In genomic region chr15:52236220-52236619, GRCm38 (mm10) we compare ENCODE assay signal across 20 mouse cellular contexts.
DNase-seq lines count a peak whose midpoint lies in the region; ATAC-seq and TF ChIP-seq lines count a peak whose summit lies in the region.
"Had no signal": no experiment of that assay in that cellular context is flagged by ENCODE, and none has a peak within 500 bp of the region (broad histone marks: within the 10 kb centered on the region; RNA-seq: fewer than 3 reads in every experiment).

No protein-coding gene starts in this region.

- no peak for TF ChIP-seq POLR2A in CH12.LX (IDR thresholded peaks at IDR 0.05; ENCODE audit: low read depth, low read length)

- no peaks in the 10 kb centered on the region for H3K9me3 ChIP-seq in intestine, embryonic 14.5 days (ENCODE audit: control insufficient read depth, low read length)
- H3K9me3 ChIP-seq in intestine, postnatal 0 days (ENCODE audit: control insufficient read depth): no peaks in the 10 kb centered on the region
- H3K9me3 ChIP-seq in CH12.LX (replicated peaks; ENCODE audit: low read length): no peaks in the 10 kb centered on the region
- H3K9me3 ChIP-seq: embryonic facial prominence, embryonic 15.5 days; heart, embryonic 15.5 days; hindbrain, embryonic 12.5 days; limb, embryonic 12.5 days had no signal

- H3K79me2 ChIP-seq in CH12.LX (replicated peaks; ENCODE audit: control insufficient read depth, extremely low read depth, insufficient read depth, poor library complexity, severe bottlenecking): no peaks in the 10 kb centered on the region

- in situ Hi-C loops in CH12.LX (cut with MboI; ENCODE audit: low pct_ligation_motif_present, low pct_unique_long_range_greater_than_20kb, low sequenced_read_pairs): no loop called here

- WGBS in intestine, embryonic 14.5 days: 26% methylated on average over 8 of the region's 8 CpGs
- WGBS in intestine, postnatal 0 days: 39% methylated on average over 8 of the region's 8 CpGs

- no peak overlapping the region for H3K4me3 ChIP-seq in intestine, embryonic 14.5 days (ENCODE audit: low read depth, low read length)
- H3K4me3 ChIP-seq in intestine, postnatal 0 days (ENCODE audit: low read depth, low read length): no peak overlapping the region
- H3K4me3 ChIP-seq in CH12.LX (replicated peaks in 1 of 3; ENCODE audit: low read depth in 2 of 3, low read length in 2 of 3, poor library complexity in 1 of 3): no peak overlapping the region
- H3K4me3 ChIP-seq: embryonic facial prominence, embryonic 15.5 days; gastrocnemius, adult 2 months; heart, embryonic 15.5 days; hindbrain, embryonic 12.5 days; layer of hippocampus, adult 2 months; limb, embryonic 12.5 days had no signal

- no peak overlapping the region for H3K27ac ChIP-seq in intestine, embryonic 14.5 days (ENCODE audit: low read depth)
- H3K27ac ChIP-seq in intestine, postnatal 0 days (ENCODE audit: low read depth, low read length): no peak overlapping the region
- H3K27ac ChIP-seq in CH12.LX (ENCODE audit: insufficient read depth, low read depth): no peak overlapping the region
- H3K27ac ChIP-seq: embryonic facial prominence, embryonic 15.5 days; gastrocnemius, adult 2 months; heart, embryonic 15.5 days; hindbrain, embryonic 12.5 days; layer of hippocampus, adult 2 months; limb, embryonic 12.5 days had no signal

- TF ChIP-seq RAD21 in CH12.LX (IDR thresholded peaks at IDR 0.05; ENCODE audit: low read depth, low read length): no peak

- DNase-seq in intestine, embryonic 14.5 days (ENCODE audit: low spot score): no peak
- no peak for DNase-seq in CH12.LX (ENCODE audit: extremely low read depth)
- peak; percentile 11 for DNase-seq in lung, postnatal 25 days (ENCODE audit: low spot score)
- no peak for DNase-seq in kidney, adult 18-20 months
- no peak for DNase-seq in heart, postnatal 25 days (ENCODE audit: low spot score)
- DNase-seq: adrenal gland, postnatal 25 days; gastrocnemius, adult 2 months; kidney, adult 2 months; kidney, postnatal 10 days; liver, postnatal 0 days; midbrain, embryonic 14.5 days had no signal

- peaks cover 4% of the 10 kb centered on the region for H3K4me1 ChIP-seq in intestine, embryonic 14.5 days (replicated peaks; ENCODE audit: control insufficient read depth, insufficient read depth, low read length)
- H3K4me1 ChIP-seq in intestine, postnatal 0 days (replicated peaks; ENCODE audit: control insufficient read depth, insufficient read depth, low read length): no peaks in the 10 kb centered on the region
- no peaks in the 10 kb centered on the region for H3K4me1 ChIP-seq in CH12.LX (ENCODE audit: control insufficient read depth in 1 of 2, insufficient read depth in 2 of 2)
- H3K4me1 ChIP-seq: embryonic facial prominence, embryonic 15.5 days; heart, embryonic 15.5 days; hindbrain, embryonic 12.5 days; limb, embryonic 12.5 days had no signal

- TF ChIP-seq EP300 in CH12.LX (IDR thresholded peaks at IDR 0.05; ENCODE audit: low read length): no peak

- dilution Hi-C loops in CH12.LX (cut with MboI; ENCODE audit: extremely low pct_ligation_motif_present, extremely low pct_unique_long_range_greater_than_20kb, low sequenced_read_pairs): no loop called here

- TF ChIP-seq CTCF in intestine, postnatal 0 days (IDR thresholded peaks at IDR 0.05; ENCODE audit: low read depth): no peak
- no peak for TF ChIP-seq CTCF in CH12.LX (conservative IDR thresholded peaks at IDR 0.05 in 1 of 2, IDR thresholded peaks at IDR 0.05 in 1 of 2; ENCODE audit: low read depth in 2 of 2, low read length in 2 of 2)

- no peaks in the 10 kb centered on the region for H3K36me3 ChIP-seq in intestine, embryonic 14.5 days (ENCODE audit: control insufficient read depth, insufficient read depth, low read length)
- H3K36me3 ChIP-seq in intestine, postnatal 0 days (ENCODE audit: control insufficient read depth, insufficient read depth): no peaks in the 10 kb centered on the region
- no peaks in the 10 kb centered on the region for H3K36me3 ChIP-seq in CH12.LX (replicated peaks in 1 of 2; ENCODE audit: control insufficient read depth in 1 of 2, insufficient read depth in 1 of 2, low read length in 1 of 2)
- H3K36me3 ChIP-seq: embryonic facial prominence, embryonic 15.5 days; heart, embryonic 15.5 days; hindbrain, embryonic 12.5 days; limb, embryonic 12.5 days had no signal

- H3K27me3 ChIP-seq in intestine, embryonic 14.5 days (replicated peaks; ENCODE audit: control insufficient read depth, insufficient read depth, low read length): no peaks in the 10 kb centered on the region
- H3K27me3 ChIP-seq in intestine, postnatal 0 days (replicated peaks; ENCODE audit: control insufficient read depth, insufficient read depth, low read length): no peaks in the 10 kb centered on the region
- H3K27me3 ChIP-seq in CH12.LX (replicated peaks): no peaks in the 10 kb centered on the region
- H3K27me3 ChIP-seq: embryonic facial prominence, embryonic 15.5 days; heart, embryonic 15.5 days; hindbrain, embryonic 12.5 days; limb, embryonic 12.5 days had no signal

- no peak overlapping the region for H3K9ac ChIP-seq in intestine, embryonic 14.5 days (ENCODE audit: low read length)
- no peak overlapping the region for H3K9ac ChIP-seq in intestine, postnatal 0 days (ENCODE audit: low read depth, low read length)
- H3K9ac ChIP-seq in CH12.LX (ENCODE audit: insufficient read depth, low read depth): no peak overlapping the region
- H3K9ac ChIP-seq: embryonic facial prominence, embryonic 15.5 days; heart, embryonic 15.5 days; hindbrain, embryonic 12.5 days; limb, embryonic 12.5 days; liver, postnatal 0 days had no signal

- intact Hi-C loops in heart, postnatal 25 days (cut with DNase I): no loop called here

- ATAC-seq in intestine, embryonic 14.5 days (replicated peaks; ENCODE audit: low FRiP score, low TSS enrichment, low read depth): no peak
- ATAC-seq in intestine, postnatal 0 days: no peak
- ATAC-seq in hematopoietic stem cell, adult 5-6 weeks (replicated peaks in 1 of 2; ENCODE audit: insufficient read depth in 1 of 2, low FRiP score in 2 of 2, low TSS enrichment in 1 of 2, low read depth in 1 of 2, poor library complexity in 2 of 2, severe bottlenecking in 2 of 2): peak; percentile 58 to 61
- ATAC-seq: forebrain, embryonic 14.5 days; liver, postnatal 0 days had no signal

- H3K4me2 ChIP-seq in intestine, embryonic 14.5 days (ENCODE audit: low read length): peak overlapping the region; percentile 2; the same call in 1 of the 2 replicates
- no peak overlapping the region for H3K4me2 ChIP-seq in intestine, postnatal 0 days (replicated peaks; ENCODE audit: low read depth)
- H3K4me2 ChIP-seq in CH12.LX (ENCODE audit: insufficient read depth, low read depth, poor library complexity, severe bottlenecking): peak overlapping the region; percentile 22; the same call in 1 of the 2 replicates
- H3K4me2 ChIP-seq: embryonic facial prominence, embryonic 15.5 days; heart, embryonic 15.5 days; hindbrain, embryonic 12.5 days; limb, embryonic 12.5 days; liver, embryonic 11.5 days had no signal

TF ChIP-seq in CH12.LX, 34 proteins besides CTCF, POLR2A, EP300 and RAD21:
- TF ChIP-seq UBTF (IDR thresholded peaks at IDR 0.05; ENCODE audit: low read depth, low read length) (no peak), SIN3A (IDR thresholded peaks at IDR 0.05; ENCODE audit: low read length) (no peak), ETS1 (conservative IDR thresholded peaks at IDR 0.05; ENCODE audit: low read depth, low read length) (no peak), CHD1 (IDR thresholded peaks at IDR 0.05; ENCODE audit: low read depth, low read length) (no peak), MYC (IDR thresholded peaks at IDR 0.05; ENCODE audit: low read depth, low read length) (no peak), GABPA (IDR thresholded peaks at IDR 0.05; ENCODE audit: insufficient replicate concordance, low read depth, low read length) (no peak), KAT2A (IDR thresholded peaks at IDR 0.05; ENCODE audit: insufficient replicate concordance, low read length) (no peak), MAZ (IDR thresholded peaks at IDR 0.05; ENCODE audit: low read depth, low read length) (no peak), NELFE (IDR thresholded peaks at IDR 0.05; ENCODE audit: low read depth, low read length) (no peak), RCOR1 (conservative IDR thresholded peaks at IDR 0.05; ENCODE audit: low read depth, low read length) (no peak), MAX (IDR thresholded peaks at IDR 0.05; ENCODE audit: low read length) (no peak), ZKSCAN1 (IDR thresholded peaks at IDR 0.05; ENCODE audit: borderline replicate concordance, low read depth, low read length) (no peak), USF1 (IDR thresholded peaks at IDR 0.05; ENCODE audit: low read depth, low read length) (no peak), IRF4 (IDR thresholded peaks at IDR 0.05; ENCODE audit: low read depth, low read length) (no peak)
TF ChIP-seq in CH12.LX: peak in this region for 0.

Comparison
In these comparisons a context has a peak if more than half of its experiments do, and no peak if none do; other contexts are left out.
1. ATAC-seq: peak in hematopoietic stem cell, adult 5-6 weeks (2 of 2); none in intestine, embryonic 14.5 days (single experiment) and intestine, postnatal 0 days (single experiment).